Mouse (Mus musculus): ENCODE measurements around the gene Ncoa1.

- TF ChIP-seq CTCF (IDR thresholded peaks at IDR 0.05; ENCODE audit: low read depth) (no peak), EP300 (IDR thresholded peaks at IDR 0.05; ENCODE audit: low read depth) (no peak)
These were observed 246.8 kb downstream of the Ncoa1 start for GRCm38 (mm10) chr12:4230156-4230555.

Data from liver, embryonic 14.5 days (tissue).